Mouse (Mus musculus): Measurements from ENCODE around the gene Rtp4. TPM values are rescaled to one million over a fixed set of nuclear protein-coding genes. Genes with fewer than 3 reads are reported as not detected.

Gene Rtp4
- polyA plus RNA-seq (2012; rRNA removed), result 7.6 and 11.2 TPM in 2 replicates

DNA sequence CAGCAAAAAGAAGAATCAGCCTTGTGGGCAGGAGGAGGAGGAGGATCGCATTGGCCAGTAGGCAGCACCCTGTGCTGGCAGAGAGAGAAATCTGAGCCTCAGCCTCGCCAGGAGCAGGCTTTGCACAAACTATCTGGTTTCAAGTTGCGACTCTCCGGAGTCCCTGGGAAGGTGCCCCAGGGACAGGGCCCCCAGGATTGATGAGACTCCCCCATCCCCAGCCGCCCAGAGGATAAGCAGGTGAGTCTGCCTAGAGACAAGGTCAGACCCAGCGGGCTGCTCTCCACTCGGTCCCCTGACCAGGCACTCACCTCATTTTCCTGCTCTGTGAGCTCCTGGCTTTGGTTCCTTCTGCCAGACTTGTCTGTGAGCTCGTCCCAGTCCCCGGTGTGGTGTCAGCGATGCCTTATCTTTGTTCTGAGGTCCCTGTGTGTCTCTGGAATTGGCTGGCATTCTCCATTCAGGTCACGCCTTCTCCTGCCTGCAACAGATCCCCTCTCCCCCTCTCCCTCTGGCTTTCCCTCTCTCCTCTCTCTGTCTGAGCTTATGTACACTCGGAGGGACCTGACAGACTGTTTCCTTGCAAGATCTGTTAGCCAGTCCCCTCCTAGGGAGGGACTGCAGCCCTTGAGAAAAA lies at the start of gene Rtp4, which contains the start of gene Masp1:
Gene Rtp4, plus strand, starts transcription at position 57 of the 637 bp plus-strand sequence.
Gene Masp1, minus strand, starts transcription at position 581 of the 637 bp plus-strand sequence.
- DNase-seq (ENCODE audit: low read depth), result no peak

GRCm38 (mm10) chr16:23471551-23471950 lies 48.5 kb upstream of the Rtp4 start:
- no peak for DNase-seq (ENCODE audit: low read depth)

DNA sequence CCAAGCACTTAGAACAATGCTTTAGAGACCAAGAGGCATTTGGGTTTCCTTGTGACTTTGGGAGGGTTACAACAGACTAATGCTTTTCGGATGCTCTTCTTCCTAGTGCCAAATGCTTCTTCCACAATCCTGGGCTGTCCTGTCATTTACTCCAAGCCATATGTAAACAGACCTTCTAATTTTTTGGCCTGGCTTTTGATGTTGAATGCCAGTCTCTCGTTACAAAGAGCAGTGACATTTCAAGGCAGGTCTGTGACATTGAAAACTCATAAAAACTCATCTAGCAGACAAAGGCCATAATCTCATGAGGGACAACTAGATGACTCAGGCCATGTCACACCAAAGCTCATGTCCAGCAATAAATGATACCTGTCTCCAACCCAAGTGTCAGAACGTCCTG lies 48.0 kb upstream of the Rtp4 start:
- no peak for DNase-seq (ENCODE audit: low read depth)

GRCm38 (mm10) chr16:23475651-23476050 lies 44.4 kb upstream of the Rtp4 start:
- no peak for DNase-seq (ENCODE audit: low read depth)

GRCm38 (mm10) chr16:23476598-23476997 lies 43.5 kb upstream of the Rtp4 start:
- no peak for DNase-seq (ENCODE audit: low read depth)

DNA sequence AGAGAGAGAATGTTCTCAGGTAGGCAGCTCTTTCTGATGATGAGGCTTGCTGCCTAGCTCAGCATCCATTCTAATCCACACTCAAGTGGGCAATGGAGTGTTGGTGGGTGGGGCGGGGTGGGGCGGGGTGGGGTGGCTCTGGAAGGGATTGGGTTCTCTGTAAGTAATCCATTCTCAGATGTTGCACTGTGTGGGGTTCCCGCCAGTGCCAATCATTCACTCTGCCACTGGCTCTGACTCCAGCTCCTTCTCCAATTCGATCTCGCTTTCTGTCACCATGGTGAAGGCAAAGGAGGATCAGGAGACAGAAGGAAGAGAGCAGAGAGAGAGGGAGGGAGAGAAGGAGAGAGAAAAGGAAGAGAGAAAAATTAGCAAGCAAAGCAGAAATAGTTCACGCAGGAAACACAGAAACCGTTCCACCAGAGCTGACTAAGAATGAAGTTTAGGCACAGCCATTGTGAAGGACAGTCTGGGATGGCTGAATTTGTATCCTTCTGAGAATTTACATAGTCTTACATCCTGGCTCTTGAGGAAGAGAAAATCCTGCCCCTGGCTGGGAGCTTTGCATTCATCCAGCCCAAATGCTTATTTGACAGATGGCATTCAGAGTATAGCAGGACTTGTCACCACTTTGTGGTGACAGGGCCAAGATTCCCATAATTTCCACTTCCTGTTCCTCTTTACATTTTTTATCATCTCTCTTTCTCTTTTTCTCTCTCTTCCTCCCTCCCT lies 40.1 kb upstream of the Rtp4 start:
- no peak for DNase-seq (ENCODE audit: low read depth)

DNA sequence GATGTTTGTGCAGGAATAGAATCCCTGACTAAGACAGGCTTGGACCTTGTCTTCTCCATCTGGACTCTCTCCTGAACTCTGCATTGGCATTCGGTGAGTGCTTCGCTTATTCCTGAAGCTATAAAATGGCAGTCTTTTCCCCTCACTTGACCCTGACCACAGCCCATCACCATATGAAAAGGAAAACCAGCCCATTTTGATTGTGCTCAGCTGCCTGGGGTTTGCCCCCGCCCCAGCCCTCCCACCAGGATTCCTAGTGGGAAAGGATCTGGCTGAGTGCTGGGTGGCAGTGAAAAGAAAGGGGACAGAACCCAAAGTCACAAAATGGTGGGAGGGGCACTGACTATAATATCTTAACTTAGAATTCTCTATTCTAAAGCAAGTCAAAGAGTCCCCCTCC lies 37.9 kb upstream of the Rtp4 start:
- no peak for DNase-seq (ENCODE audit: low read depth)

DNA sequence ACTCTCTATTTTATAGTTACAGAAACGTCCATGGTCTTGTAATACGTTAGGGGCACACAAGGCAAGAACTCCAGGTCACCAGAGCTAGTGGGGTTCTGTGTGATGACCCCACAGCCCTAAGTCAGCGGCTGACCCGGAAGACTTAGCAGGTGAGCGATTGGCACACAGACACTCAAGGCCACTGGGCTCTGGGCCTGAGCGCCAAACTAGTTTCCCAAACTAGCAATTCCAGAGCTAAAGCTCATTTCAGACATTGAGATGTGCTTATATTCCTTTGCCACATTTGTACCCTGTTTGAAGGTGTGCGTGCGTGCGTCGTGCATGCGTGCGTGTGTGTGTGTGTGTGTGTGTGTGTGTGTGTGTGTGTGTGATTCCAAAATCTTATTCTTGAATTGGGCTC lies 37.2 kb upstream of the Rtp4 start:
- DNase-seq (ENCODE audit: low read depth), result no peak

- DNase-seq (ENCODE audit: low read depth), result no peak
These were observed 36.8 kb upstream of the Rtp4 start for GRCm38 (mm10) chr16:23483292-23483691.

- DNase-seq (ENCODE audit: low read depth), result no peak
These were observed 27.3 kb upstream of the Rtp4 start for GRCm38 (mm10) chr16:23492783-23493182.

DNA sequence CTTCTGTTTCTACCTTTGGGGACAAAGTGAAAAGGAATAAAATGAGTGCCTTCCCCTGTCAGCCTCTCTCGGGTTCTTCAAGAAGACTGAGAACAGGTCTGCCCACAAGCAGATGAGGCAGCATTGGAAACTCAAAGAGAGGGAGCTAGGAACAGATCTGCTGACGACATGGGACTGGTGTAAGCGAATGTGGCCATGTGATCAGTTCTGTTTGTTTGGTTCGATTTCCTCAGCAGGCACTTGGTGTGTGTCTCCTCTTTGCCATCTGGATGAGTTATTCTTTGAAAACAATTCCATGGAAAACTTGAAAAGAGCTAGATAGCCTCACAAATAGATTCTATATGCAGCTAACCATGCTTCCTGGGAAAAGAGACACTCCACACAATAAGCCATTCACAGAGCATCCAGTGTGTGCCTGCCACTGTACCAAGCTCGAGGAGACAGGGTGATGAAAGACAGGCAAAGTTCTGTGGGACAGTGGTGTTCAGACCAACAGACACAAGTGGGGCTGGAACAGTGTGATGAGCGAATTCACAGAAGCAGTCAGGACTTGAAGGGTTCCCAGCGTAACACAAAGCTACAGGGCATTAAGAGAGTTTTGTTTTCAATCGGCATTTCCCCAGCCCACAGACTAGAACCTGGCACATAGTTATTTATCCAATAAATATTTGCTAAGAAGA lies 23.7 kb upstream of the Rtp4 start:
- DNase-seq (ENCODE audit: low read depth), result no peak

GRCm38 (mm10) chr16:23497440-23497839 lies 22.7 kb upstream of the Rtp4 start:
- no peak for DNase-seq (ENCODE audit: low read depth)

GRCm38 (mm10) chr16:23497881-23498280 lies 22.2 kb upstream of the Rtp4 start:
- DNase-seq (ENCODE audit: low read depth), result no peak

DNA sequence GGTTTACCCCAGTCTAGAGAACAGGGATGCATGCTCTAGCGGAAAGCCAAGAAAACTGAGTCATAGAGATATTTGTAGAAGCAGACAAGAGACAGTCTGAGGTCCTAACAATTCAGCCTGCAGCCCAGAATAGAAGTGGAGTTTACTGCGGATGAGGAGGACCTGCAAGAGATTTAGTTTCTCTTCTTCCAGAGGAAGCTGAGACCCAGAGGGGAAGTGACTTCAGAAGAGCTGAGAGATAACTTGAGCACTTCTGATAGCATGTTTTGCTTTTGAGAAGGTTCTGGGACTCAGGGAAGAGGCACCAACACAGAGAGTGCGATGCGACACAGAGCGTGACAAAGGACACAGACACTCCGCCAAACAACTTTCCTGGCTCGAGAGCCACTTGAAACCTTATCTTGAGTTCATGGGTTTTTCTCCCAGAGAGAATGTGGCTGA lies 21.4 kb upstream of the Rtp4 start:
- no peak for DNase-seq (ENCODE audit: low read depth)

DNA sequence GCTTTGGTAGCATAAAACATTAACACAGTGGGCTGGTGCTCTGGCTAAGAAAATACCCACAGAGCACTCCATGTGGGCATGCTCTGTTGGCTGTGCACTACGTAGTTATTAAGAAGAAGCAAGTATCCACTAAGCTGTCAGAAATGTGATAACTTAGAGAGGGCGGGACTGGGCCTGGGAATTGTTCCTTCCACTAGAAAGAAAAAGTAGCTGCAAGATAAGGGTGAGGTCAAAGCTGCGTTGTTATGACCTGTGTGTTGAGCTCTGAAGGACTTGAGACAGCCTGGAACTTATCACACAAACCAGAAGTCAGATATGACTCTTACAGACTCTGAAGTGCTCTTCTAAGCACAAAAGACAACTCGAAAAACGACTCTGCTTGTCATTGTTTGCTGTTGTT lies 19.5 kb upstream of the Rtp4 start:
- DNase-seq (ENCODE audit: low read depth), result no peak

DNA sequence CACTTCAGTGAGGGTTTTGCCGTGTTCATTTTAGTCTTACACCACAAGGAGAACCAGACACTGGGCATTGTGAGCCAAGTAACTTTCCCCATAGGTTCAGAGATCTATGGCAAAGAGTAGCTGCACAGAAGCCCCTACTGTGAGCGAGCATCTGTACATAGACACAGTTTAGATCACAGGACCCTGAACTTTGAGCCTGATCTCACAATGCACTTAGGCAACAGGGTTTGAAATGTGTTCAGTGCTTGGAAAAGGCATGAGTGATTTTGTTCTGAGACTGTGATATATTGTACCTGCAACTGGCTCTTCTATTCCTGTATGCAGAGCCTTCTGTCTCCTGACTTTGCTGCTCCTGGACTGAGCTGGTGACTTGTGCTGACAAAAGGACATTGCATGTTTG lies 18.8 kb upstream of the Rtp4 start:
- DNase-seq (ENCODE audit: low read depth), result no peak

DNA sequence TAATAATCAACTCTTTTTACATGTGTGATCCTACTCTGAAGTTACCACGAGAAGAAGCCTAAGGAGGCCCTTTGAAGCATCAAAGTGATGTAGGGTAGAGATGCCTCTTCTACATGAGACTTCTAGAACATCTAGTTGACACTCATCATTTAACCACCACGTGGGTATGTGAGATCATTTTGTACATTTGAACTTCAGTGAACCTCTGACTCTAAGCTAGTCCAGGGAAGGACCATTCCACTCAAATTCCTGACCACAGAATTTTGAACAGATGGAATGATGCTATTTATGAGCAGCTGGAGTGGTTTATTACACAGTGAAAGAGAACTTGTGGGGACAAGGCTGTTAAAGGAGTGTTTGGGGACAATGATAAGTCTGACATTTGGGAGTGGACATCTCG lies 17.6 kb upstream of the Rtp4 start:
- no peak for DNase-seq (ENCODE audit: low read depth)

DNA sequence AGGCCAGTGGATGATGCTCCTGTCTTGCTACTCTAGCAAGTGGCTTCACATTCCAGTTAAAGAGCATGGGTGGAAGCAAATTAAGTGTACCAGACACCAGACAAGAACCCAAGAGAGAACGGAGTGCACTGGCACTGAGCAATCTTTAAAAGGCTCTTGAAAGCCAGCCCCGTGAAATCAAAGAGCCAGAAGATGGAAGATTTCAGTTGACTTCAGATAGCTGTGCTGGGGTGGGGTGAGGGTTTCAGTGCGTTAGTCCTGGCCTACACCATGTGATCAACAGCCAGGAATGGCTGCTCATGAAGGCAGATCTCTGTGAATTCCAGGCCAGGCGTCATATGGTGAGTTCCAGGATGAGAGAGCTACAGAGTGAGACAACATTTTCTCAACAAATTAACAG lies 16.7 kb upstream of the Rtp4 start:
- no peak for DNase-seq (ENCODE audit: low read depth)

- no peak for DNase-seq (ENCODE audit: low read depth)
These were observed 15.8 kb upstream of the Rtp4 start for GRCm38 (mm10) chr16:23504320-23504744.

- no peak for DNase-seq (ENCODE audit: low read depth)
These were observed 14.0 kb upstream of the Rtp4 start for GRCm38 (mm10) chr16:23505904-23506687.

GRCm38 (mm10) chr16:23511166-23511935 lies 8.7 kb upstream of the Rtp4 start:
- DNase-seq (ENCODE audit: low read depth), result no peak
